Mouse (Mus musculus) fibroblast of lung, adult 2 months (primary cell): Measurements from ENCODE around the gene Cdc42ep1.
"Not testable (repeated sequence)": the region's sequence is repeated elsewhere in the genome, so short reads cannot be mapped to it uniquely, and the experiment has no call there.

Experiments used
- DNase-seq: peaks from one replicate; pipeline ENCODE4 v3.0.0-alpha.2; 2011; ENCODE audit warnings: low read depth

Gene Cdc42ep1

GRCm38 (mm10) chr15:78878792-78879516, 36.5 kb downstream of the Cdc42ep1 start:
- not testable (repeated sequence) for DNase-seq

- DNase-seq = no peak
Measured at GRCm38 (mm10) chr15:78880432-78880831, 38.0 kb downstream of the Cdc42ep1 start.

GRCm38 (mm10) chr15:78881828-78882227, 39.4 kb downstream of the Cdc42ep1 start:
- no peak for DNase-seq

GRCm38 (mm10) chr15:78889401-78889853, 47.0 kb downstream of the Cdc42ep1 start:
- DNase-seq = no peak

GRCm38 (mm10) chr15:78892440-78892839, 50.0 kb downstream of the Cdc42ep1 start:
- no peak for DNase-seq

GRCm38 (mm10) chr15:78894726-78895125, 52.3 kb downstream of the Cdc42ep1 start:
- no peak for DNase-seq

GRCm38 (mm10) chr15:78895741-78896140, 53.3 kb downstream of the Cdc42ep1 start:
- no peak for DNase-seq

- DNase-seq = no peak
Measured at GRCm38 (mm10) chr15:78896149-78896548, 53.7 kb downstream of the Cdc42ep1 start.

- DNase-seq = no peak
Measured at GRCm38 (mm10) chr15:78897488-78897887, 55.1 kb downstream of the Cdc42ep1 start.

GRCm38 (mm10) chr15:78898507-78899001, 56.1 kb downstream of the Cdc42ep1 start:
- no peak for DNase-seq

- no peak for DNase-seq
Measured at GRCm38 (mm10) chr15:78899409-78899739, 57.0 kb downstream of the Cdc42ep1 start, which contains the start of gene Gm49510. Gene Gm49510 (plus strand): TSS chr15:78899667.

GRCm38 (mm10) chr15:78899740-78900584, 57.5 kb downstream of the Cdc42ep1 start, which contains the start of gene Sh3bp1:
Gene Sh3bp1 (plus strand): TSS chr15:78899768.
- DNase-seq = no peak
